Mouse (Mus musculus) MEL (cell line): ENCODE results near the gene Cd209f. TPM values are rescaled to one million over a fixed set of nuclear protein-coding genes. Genes with fewer than 3 reads are reported as not detected.
"Not testable (repeated sequence)": the region's sequence is repeated elsewhere in the genome, so short reads cannot be mapped to it uniquely, and the experiment has no call there.

Experiments used
- DNase-seq: peaks from one replicate; pipeline ENCODE4 v3.0.0; 2011; ENCODE audit warnings: low read depth, low spot score
- H3K27ac ChIP-seq: 2 replicates; pipeline ENCODE4 v1.5.1; 2012; ENCODE audit warnings: low read depth, mild to moderate bottlenecking, control low read depth, low read length, moderate library complexity; ENCODE audit not compliant: control insufficient read depth
- H3K27me3 ChIP-seq, 2 experiments: fragments of 150-350 bp in 1 of 2; sonication (generic) in 1 of 2; 2 replicates each; pipeline ENCODE4 v1.6.1; 2012; ENCODE audit warnings: low read length in 2 of 2, mild to moderate bottlenecking in 2 of 2, improper control_type of control experiment in 1 of 2, moderate library complexity in 1 of 2; ENCODE audit not compliant: insufficient read depth in 2 of 2, control insufficient read depth in 1 of 2
- H3K36me3 ChIP-seq, 2 experiments: 2 replicates each; pipeline ENCODE4 v1.6.1; 2012 to 2014; ENCODE audit warnings: low read length in 2 of 2, improper control_type of control experiment in 1 of 2, inconsistent platforms in 1 of 2, mild to moderate bottlenecking in 1 of 2; ENCODE audit not compliant: insufficient read depth in 2 of 2, control insufficient read depth in 1 of 2
- H3K4me1 ChIP-seq, 2 experiments: fragments of 150-350 bp in 1 of 2; sonication (generic) in 1 of 2; 2 replicates each; pipeline ENCODE4 v1.6.1; 2012; ENCODE audit warnings: low read length in 2 of 2, improper control_type of control experiment in 1 of 2, mild to moderate bottlenecking in 1 of 2; ENCODE audit not compliant: insufficient read depth in 2 of 2, control insufficient read depth in 1 of 2
- H3K4me3 ChIP-seq, 2 experiments: fragments of 150-350 bp in 1 of 2; sonication (generic) in 1 of 2; 2 replicates each; pipeline ENCODE4 v1.5.1; 2012; ENCODE audit warnings: low read depth in 2 of 2, low read length in 2 of 2, mild to moderate bottlenecking in 2 of 2, moderate library complexity in 2 of 2, control low read depth in 1 of 2, improper control_type of control experiment in 1 of 2; ENCODE audit not compliant: control insufficient read depth in 1 of 2, insufficient read depth in 1 of 2
- H3K79me2 ChIP-seq: 2 replicates; pipeline ENCODE4 v1.6.1; 2012; ENCODE audit warnings: mild to moderate bottlenecking, low read length, moderate library complexity; ENCODE audit not compliant: control insufficient read depth, poor library complexity, insufficient read depth
- H3K9ac ChIP-seq: 2 replicates; pipeline ENCODE4 v1.6.1; 2012; ENCODE audit warnings: low read depth, mild to moderate bottlenecking, control low read depth, low read length, moderate library complexity; ENCODE audit not compliant: control insufficient read depth, poor library complexity, severe bottlenecking
- H3K9me3 ChIP-seq: fragments of 150-350 bp; sonication (generic); replicated peaks from 2 replicates; pipeline ENCODE4 v1.6.1; 2012; ENCODE audit warnings: mild to moderate bottlenecking, low read length, improper control_type of control experiment, moderate library complexity; ENCODE audit not compliant: insufficient read depth
- BHLHE40 ChIP-seq: IDR thresholded peaks from 2 replicates; pipeline ENCODE4 v1.6.1; 2012; ENCODE audit warnings: low read depth, mild to moderate bottlenecking, inconsistent platforms, low read length, improper control_type of control experiment, borderline replicate concordance
- CTCF ChIP-seq, 3 experiments: IDR thresholded peaks in 2 of 3; conservative IDR thresholded peaks in 1 of 3; 2 replicates each; pipeline ENCODE4 v1.5.1; 2011 to 2012; ENCODE audit warnings: low read length in 3 of 3, low read depth in 2 of 3, mild to moderate bottlenecking in 2 of 3, improper control_type of control experiment in 1 of 3, inconsistent platforms in 1 of 3, mixed read lengths in 1 of 3, moderate library complexity in 1 of 3; ENCODE audit not compliant: control insufficient read depth in 1 of 3, insufficient read depth in 1 of 3, poor library complexity in 1 of 3, severe bottlenecking in 1 of 3
- JUND ChIP-seq: IDR thresholded peaks from 2 replicates; pipeline ENCODE4 v1.6.1; 2011; ENCODE audit warnings: low read depth, mild to moderate bottlenecking, improper control_type of control experiment, low read length
- MAX ChIP-seq: IDR thresholded peaks from 2 replicates; pipeline ENCODE4 v1.6.1; 2011; ENCODE audit warnings: low read length, improper control_type of control experiment
- MAZ ChIP-seq: IDR thresholded peaks from 2 replicates; pipeline ENCODE4 v1.6.1; 2012; ENCODE audit warnings: low read depth, mild to moderate bottlenecking, inconsistent platforms, low read length, improper control_type of control experiment
- NRF1 ChIP-seq: IDR thresholded peaks from 2 replicates; pipeline ENCODE4 v1.6.1; 2014; ENCODE audit warnings: low read depth, mild to moderate bottlenecking, inconsistent platforms, low read length, improper control_type of control experiment, moderate library complexity; ENCODE audit not compliant: poor library complexity, insufficient read depth, severe bottlenecking
- POLR2A ChIP-seq, 2 experiments: IDR thresholded peaks; 2 replicates each; pipeline ENCODE4 v1.6.1; 2011 to 2012; ENCODE audit warnings: low read length in 2 of 2, mild to moderate bottlenecking in 2 of 2, control low read depth in 1 of 2, improper control_type of control experiment in 1 of 2, low read depth in 1 of 2, moderate library complexity in 1 of 2; ENCODE audit not compliant: control insufficient read depth in 1 of 2, insufficient read depth in 1 of 2, poor library complexity in 1 of 2
- POLR2AphosphoS2 ChIP-seq: IDR thresholded peaks from 2 replicates; pipeline ENCODE4 v1.6.1; 2011; ENCODE audit warnings: low read length, improper control_type of control experiment
- POLR2AphosphoS5 ChIP-seq: IDR thresholded peaks from 2 replicates; pipeline ENCODE4 v1.6.1; 2012; ENCODE audit warnings: low read depth, borderline replicate concordance, mild to moderate bottlenecking, inconsistent platforms, low read length, moderate library complexity, mixed read lengths
- RAD21 ChIP-seq: IDR thresholded peaks from 2 replicates; pipeline ENCODE4 v1.6.1; 2011; ENCODE audit warnings: mild to moderate bottlenecking, low read depth, low read length, improper control_type of control experiment
- RCOR1 ChIP-seq: IDR thresholded peaks from 2 replicates; pipeline ENCODE4 v1.6.1; 2012; ENCODE audit warnings: low read depth, mild to moderate bottlenecking, inconsistent platforms, low read length, improper control_type of control experiment
- SMC3 ChIP-seq: IDR thresholded peaks from 2 replicates; pipeline ENCODE4 v1.6.1; 2011; ENCODE audit warnings: low read depth, low read length, improper control_type of control experiment
- USF2 ChIP-seq, 2 experiments: IDR thresholded peaks; 2 replicates each; pipeline ENCODE4 v1.6.1; 2011 to 2012; ENCODE audit warnings: improper control_type of control experiment in 2 of 2, low read length in 2 of 2, borderline replicate concordance in 1 of 2, inconsistent platforms in 1 of 2, low read depth in 1 of 2, mild to moderate bottlenecking in 1 of 2; ENCODE audit not compliant: insufficient read depth in 1 of 2
- ZC3H11A ChIP-seq: IDR thresholded peaks from 2 replicates; pipeline ENCODE4 v1.6.1; 2012; ENCODE audit warnings: low read depth, mild to moderate bottlenecking, inconsistent platforms, low read length, improper control_type of control experiment
- polyA plus RNA-seq, 2 experiments: library from polyadenylated mRNA; stranded (reverse) in 1 of 2; unstranded in 1 of 2; fragments of >175 nt in 1 of 2; fragments of >200 nt in 1 of 2; gene quantifications; 2 replicates each; pipeline versions ENCODE4 v1.2.1 to v1.2.4; 2012; ENCODE audit warnings: low replicate concordance in 2 of 2, low read depth in 1 of 2; ENCODE audit not compliant: insufficient read length in 2 of 2, insufficient read depth in 1 of 2, missing spikeins in 1 of 2
- total RNA-seq: library from RNA; depleted of rRNA; stranded (reverse); fragments of 300-350 nt; gene quantifications from 2 replicates; pipeline ENCODE4 v1.2.3, GENCODE M21; 2012

Gene Cd209f
- total and polyA plus RNA-seq, 3 experiments = not detected

DNA sequence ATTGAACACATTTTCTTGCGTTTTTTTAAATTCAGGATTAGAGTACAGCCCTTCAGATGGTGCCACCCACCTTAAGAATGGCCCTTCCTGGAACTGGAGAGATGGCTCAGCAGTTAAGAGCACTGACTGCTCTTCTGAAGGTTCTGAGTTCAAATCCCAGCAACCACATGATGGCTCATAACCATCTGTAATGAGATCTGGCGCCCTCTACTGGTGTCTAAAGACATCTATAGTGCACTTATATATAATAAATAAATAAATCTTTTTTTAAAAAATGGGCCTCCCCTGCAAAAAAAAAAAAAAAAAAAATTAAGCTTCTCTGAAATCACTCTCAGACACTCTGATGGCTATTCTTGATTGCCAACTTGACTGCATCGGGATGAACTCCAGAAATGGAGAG, 36.1 kb upstream of the Cd209f start:
- H3K9me3 ChIP-seq = no peaks in the 10 kb centered on the region
- no peak overlapping the region for H3K9ac ChIP-seq
- no peaks in the 10 kb centered on the region for H3K4me1 ChIP-seq
- H3K27ac ChIP-seq = no peak overlapping the region
- peak; percentile 61 for DNase-seq
- peaks cover 0 to 2% of the 10 kb centered on the region in 2 experiments; a peak in 3 of 4 replicates for H3K27me3 ChIP-seq
- H3K4me3 ChIP-seq = no peak overlapping the region
- H3K36me3 ChIP-seq = no peaks in the 10 kb centered on the region
- no peaks in the 10 kb centered on the region for H3K79me2 ChIP-seq
- TF ChIP-seq POLR2AphosphoS2 (no peak), USF2 (IDR thresholded peaks at IDR 0.05; ENCODE audit: borderline replicate concordance in 1 of 2, insufficient read depth in 1 of 2, low read depth in 1 of 2, low read length in 2 of 2) (no peak), RCOR1 (no peak), CTCF (IDR thresholded peaks at IDR 0.05 in 2 of 3, conservative IDR thresholded peaks at IDR 0.05 in 1 of 3; ENCODE audit: control insufficient read depth in 1 of 3, insufficient read depth in 1 of 3, low read depth in 2 of 3, low read length in 3 of 3, poor library complexity in 1 of 3, severe bottlenecking in 1 of 3) (peak in 2 of 3 experiments; percentile 26 to 28; a peak in 3 of 6 replicates)

- no peaks in the 10 kb centered on the region for H3K4me1 ChIP-seq
- H3K36me3 ChIP-seq = no peaks in the 10 kb centered on the region
- peak; percentile 86 for DNase-seq
- H3K9ac ChIP-seq = no peak overlapping the region
- H3K4me3 ChIP-seq = 0 out of 4 replicates have a peak overlapping the region, but pooled peaks of 1 of the 2 experiments have one; percentile 12
- no peaks in the 10 kb centered on the region for H3K79me2 ChIP-seq
- no peak overlapping the region for H3K27ac ChIP-seq
- peaks cover 0 to 2% of the 10 kb centered on the region in 2 experiments; a peak in 3 of 4 replicates for H3K27me3 ChIP-seq
- H3K9me3 ChIP-seq = no peaks in the 10 kb centered on the region
- TF ChIP-seq ZC3H11A = peak; percentile 95
- peak; percentile 98 for TF ChIP-seq JUND
- TF ChIP-seq RAD21 = peak; percentile 91
- TF ChIP-seq SMC3 = peak; percentile 91
- peak; percentile 78 to 94 (median 85) for TF ChIP-seq CTCF (IDR thresholded peaks at IDR 0.05 in 2 of 3, conservative IDR thresholded peaks at IDR 0.05 in 1 of 3; ENCODE audit: control insufficient read depth in 1 of 3, insufficient read depth in 1 of 3, low read depth in 2 of 3, low read length in 3 of 3, poor library complexity in 1 of 3, severe bottlenecking in 1 of 3)
- no peak for TF ChIP-seq POLR2AphosphoS5
- TF ChIP-seq POLR2A (IDR thresholded peaks at IDR 0.05; ENCODE audit: control insufficient read depth in 1 of 2, insufficient read depth in 1 of 2, low read depth in 1 of 2, low read length in 2 of 2, poor library complexity in 1 of 2) = no peak
- TF ChIP-seq, all 39 proteins: peak for 5
These were observed 34.3 kb upstream of the Cd209f start for GRCm38 (mm10) chr8:4139660-4140646.

GRCm38 (mm10) chr8:4133798-4134197, 28.2 kb upstream of the Cd209f start, which contains the start of gene Cd209g:
Gene Cd209g, plus strand, starts transcription at chr8:4134098.
- Histone ChIP-seq H3K4me1 (no peaks in the 10 kb centered on the region), H3K36me3 (no peaks in the 10 kb centered on the region), H3K27ac (no peak within 1 kb of the TSS), H3K9me3 (no peaks in the 10 kb centered on the region), H3K4me3 (no peak within 1 kb of the TSS)
- TF ChIP-seq MAZ (no peak), BHLHE40 (no peak), MAX (no peak), NRF1 (no peak), RCOR1 (no peak)
- TF ChIP-seq, all 39 proteins: peak for 0
- no peaks in the 10 kb centered on the region; a peak in 2 of 4 replicates for H3K27me3 ChIP-seq
- DNase-seq = no peak
- H3K79me2 ChIP-seq = no peaks in the 10 kb centered on the region
- no peak within 1 kb of the TSS for H3K9ac ChIP-seq

DNA sequence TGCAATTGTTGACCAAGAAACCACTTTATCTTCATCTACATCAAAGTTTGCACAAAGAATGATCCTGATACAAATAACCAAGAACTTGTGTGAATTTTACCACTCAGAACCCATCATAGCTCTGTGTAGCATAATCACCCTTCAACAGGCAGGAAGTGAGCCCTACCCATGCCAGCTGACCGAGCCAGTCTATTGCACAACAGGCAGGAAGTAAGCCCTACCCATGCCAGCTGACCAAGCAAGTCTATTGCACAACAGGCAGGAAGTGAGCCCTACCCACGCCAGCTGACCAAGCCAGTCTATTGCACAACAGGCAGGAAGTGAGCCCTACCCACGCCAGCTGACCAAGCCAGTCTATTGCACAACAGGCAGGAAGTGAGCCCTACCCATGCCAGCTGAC, 17.1 kb downstream of the Cd209f start:
- H3K36me3 ChIP-seq, H3K27ac ChIP-seq, H3K79me2 ChIP-seq, H3K4me3 ChIP-seq, DNase-seq, H3K9me3 ChIP-seq, H3K9ac ChIP-seq, H3K4me1 ChIP-seq, H3K27me3 ChIP-seq: not testable (repeated sequence)
